Mouse (Mus musculus) heart, postnatal 25 days (tissue): ENCODE data around the gene Sf3a1. TPM values are rescaled to one million over a fixed set of nuclear protein-coding genes. Genes with fewer than 3 reads are reported as not detected.
A peak's percentile ranks its signal among the peaks of the same experiment; 100 is the strongest.
"Not testable (repeated sequence)": the region's sequence is repeated elsewhere in the genome, so short reads cannot be mapped to it uniquely, and the experiment has no call there.

Experiments
- DNase-seq: peaks from one replicate; pipeline ENCODE4 v3.0.0; 2022; ENCODE audit warnings: low spot score
- intact Hi-C: fragments of 180-260 bp; cut with DNase I; formaldehyde crosslinking; loops from one replicate; pipeline ENCODE4 v1.15.1; 2025
- total RNA-seq, 2 experiments: library from RNA; stranded (reverse); gene quantifications; 2 replicates each; pipeline ENCODE4 v1.2.3; 2021

Sf3a1 gene
- total RNA-seq, 2 experiments from 2014 or later = 40.0 to 43.9 TPM

GRCm38 (mm10) chr11:4182061-4182460, 21.9 kb downstream of the Sf3a1 start:
- intact Hi-C loops = loop anchor here (2.0 to 5.0 kb wide), 3 partner anchors 19 to 47 kb away; partner anchors contain the start of gene Rnf215
- no peak for DNase-seq

DNA sequence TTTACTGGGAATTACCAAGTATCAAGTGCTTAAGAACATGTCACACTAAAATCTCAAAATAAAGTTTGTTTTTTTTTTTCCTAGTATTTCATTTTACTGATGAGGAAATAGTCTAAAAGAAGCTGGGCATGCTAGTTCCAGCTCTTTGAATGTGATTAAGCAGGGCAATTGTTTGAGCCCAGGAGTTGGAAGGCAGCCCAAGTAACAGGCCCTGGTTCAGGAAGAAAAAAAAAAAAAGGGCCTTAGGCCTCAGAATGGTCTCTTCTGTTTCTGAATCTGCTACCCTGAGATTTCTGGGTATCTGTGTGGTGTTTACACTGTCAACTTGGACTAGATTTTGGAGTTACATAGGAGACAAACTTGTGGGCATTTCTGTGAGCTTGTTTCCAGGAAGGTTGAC, 23.4 kb downstream of the Sf3a1 start:
- intact Hi-C loops = loop anchor here (2.0 to 5.0 kb wide), 3 partner anchors 21 to 49 kb away; partner anchors contain the start of gene Rnf215
- DNase-seq = no peak

DNA sequence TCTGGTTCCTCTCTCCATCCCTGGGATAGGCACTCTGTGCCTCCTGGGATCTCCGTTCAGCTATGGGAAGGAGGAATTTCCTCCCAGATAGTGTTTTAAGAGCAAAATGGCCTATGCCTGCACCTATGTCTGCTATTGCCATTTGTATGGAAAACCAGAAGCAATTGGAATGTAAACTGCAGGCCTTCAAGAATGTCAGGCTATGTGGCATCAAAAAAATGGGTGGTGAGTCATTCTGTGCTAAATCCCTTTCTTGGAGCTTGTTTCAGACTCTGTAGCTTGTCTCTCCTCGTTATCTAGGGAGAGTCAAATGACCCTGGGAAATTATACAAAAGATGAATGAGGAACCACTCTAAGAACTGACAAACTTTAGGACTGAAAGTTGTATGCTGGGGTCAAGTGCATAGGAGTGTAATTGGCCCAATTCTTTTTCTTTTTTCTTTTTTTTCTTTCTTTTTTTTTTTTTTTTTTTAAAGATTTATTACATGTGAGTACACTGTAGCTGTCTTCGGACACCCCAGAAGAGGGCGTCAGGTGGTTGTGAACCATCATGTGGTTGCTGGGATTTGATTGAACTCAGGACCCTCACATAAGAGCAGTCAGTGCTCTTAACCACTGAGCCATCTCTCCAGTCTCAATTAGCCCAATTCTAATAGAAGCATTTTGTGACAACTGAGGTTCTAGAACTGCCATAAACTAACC, 24.3 kb downstream of the Sf3a1 start:
- no peak for DNase-seq
- intact Hi-C loops = loop anchor here (5.0 kb wide), 1 partner anchor 38 kb away; no protein-coding TSS in a partner anchor

GRCm38 (mm10) chr11:4185480-4185879, 25.3 kb downstream of the Sf3a1 start:
- DNase-seq, intact Hi-C loops: not testable (repeated sequence)

GRCm38 (mm10) chr11:4186486-4187317, 26.6 kb downstream of the Sf3a1 start, which contains the start of gene Tbc1d10a:
Gene Tbc1d10a (plus strand): TSS chr11:4186789.
- peak; percentile 98 for DNase-seq
- intact Hi-C loops = loop anchor here (2.0 kb wide), 1 partner anchor 16 kb away; no protein-coding TSS in a partner anchor

GRCm38 (mm10) chr11:4187318-4187700, 27.2 kb downstream of the Sf3a1 start:
- DNase-seq = no peak
- intact Hi-C loops = loop anchor here (2.0 kb wide), 1 partner anchor 15 kb away; no protein-coding TSS in a partner anchor

DNA sequence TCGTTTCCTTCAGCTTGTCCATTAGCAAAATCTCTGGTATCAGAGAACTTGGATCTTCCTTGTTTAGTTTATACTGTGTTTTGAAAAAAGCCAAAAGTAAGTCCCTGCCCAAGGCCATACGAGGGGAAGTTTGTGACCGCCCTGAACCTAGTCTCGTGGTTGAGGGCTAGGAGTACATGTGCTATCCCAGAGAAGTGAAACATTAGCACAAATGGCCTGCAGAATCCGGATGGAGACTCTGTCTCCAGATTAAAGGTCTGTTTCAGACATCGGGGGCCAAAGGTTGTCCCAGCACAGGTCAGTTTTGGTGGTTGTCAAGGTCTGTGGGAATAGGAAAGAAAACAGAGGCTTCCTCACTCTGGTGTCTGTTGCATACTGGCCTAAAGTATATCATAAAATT, 29.0 kb downstream of the Sf3a1 start:
- no peak for DNase-seq
- intact Hi-C loops = no loop called here

DNA sequence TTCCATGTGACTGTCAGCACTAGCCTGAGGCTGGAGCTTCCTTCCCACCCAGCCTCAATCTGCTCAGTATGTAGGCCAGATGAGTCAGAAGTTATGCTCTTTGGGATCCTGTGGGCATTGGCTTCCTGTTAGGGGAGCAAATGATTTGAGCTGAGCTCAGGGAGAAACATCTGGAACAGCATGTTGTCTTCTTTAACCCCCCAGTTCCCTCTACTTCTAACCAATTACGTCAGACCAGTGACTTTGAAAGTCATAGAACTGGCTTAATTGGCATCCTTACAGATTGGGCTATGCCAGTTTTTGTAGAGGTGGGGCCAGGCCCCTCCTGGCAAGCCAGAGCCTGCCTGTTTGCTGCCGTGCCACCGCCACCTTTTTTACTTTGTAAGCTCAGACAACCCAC, 30.5 kb downstream of the Sf3a1 start:
- DNase-seq = no peak
- intact Hi-C loops = loop anchor here (2.0 kb wide), 1 partner anchor 28 kb away; the partner anchor contains the start of gene Castor1

DNA sequence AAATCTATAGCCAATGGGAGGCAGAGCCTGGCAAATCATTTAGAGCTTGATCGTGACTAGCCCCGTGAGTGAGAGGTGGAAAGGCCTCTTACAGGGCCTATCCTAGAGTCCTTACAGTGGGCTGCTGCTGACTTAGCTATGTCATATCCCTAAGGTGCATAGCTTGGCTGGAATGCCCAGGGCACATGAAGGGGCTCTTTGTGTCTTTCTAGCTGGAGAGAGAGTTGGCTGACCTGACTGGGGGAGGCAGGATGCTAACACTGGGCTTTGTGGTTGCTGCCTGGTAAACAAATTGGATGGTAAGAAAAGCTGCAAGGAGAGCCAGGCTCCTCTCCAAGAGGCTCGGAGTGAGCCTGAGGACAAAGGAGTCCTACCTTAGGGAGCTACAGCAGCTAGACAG, 32.6 kb downstream of the Sf3a1 start:
- intact Hi-C loops = no loop called here
- DNase-seq = no peak

GRCm38 (mm10) chr11:4193420-4193819, 33.3 kb downstream of the Sf3a1 start:
- intact Hi-C loops = no loop called here
- DNase-seq = no peak

GRCm38 (mm10) chr11:4195597-4196031, 35.5 kb downstream of the Sf3a1 start:
- DNase-seq = no peak
- intact Hi-C loops = no loop called here

- intact Hi-C loops = no loop called here
- no peak for DNase-seq
Observed at GRCm38 (mm10) chr11:4196636-4197035, 36.5 kb downstream of the Sf3a1 start.

DNA sequence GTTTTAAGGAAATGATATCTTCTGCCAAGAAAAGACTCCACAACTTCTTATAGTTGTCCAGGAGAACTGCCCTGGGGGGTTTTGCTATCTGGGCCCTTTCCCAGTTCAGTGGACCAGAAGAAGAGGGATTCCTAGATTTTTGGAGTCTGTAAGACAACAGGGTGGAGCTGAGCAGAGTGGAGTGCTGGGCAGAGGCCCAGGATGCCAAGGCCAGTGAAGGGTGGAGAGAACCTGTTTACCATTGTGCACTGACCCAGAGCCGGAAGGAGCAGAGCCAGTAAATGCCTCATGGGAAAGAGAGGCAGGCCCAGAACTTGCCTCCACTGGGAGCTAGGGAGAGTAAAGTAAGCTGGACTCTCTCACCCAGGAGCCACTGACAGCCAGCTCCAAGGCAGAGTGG, 37.5 kb downstream of the Sf3a1 start:
- intact Hi-C loops = no loop called here
- no peak for DNase-seq

DNA sequence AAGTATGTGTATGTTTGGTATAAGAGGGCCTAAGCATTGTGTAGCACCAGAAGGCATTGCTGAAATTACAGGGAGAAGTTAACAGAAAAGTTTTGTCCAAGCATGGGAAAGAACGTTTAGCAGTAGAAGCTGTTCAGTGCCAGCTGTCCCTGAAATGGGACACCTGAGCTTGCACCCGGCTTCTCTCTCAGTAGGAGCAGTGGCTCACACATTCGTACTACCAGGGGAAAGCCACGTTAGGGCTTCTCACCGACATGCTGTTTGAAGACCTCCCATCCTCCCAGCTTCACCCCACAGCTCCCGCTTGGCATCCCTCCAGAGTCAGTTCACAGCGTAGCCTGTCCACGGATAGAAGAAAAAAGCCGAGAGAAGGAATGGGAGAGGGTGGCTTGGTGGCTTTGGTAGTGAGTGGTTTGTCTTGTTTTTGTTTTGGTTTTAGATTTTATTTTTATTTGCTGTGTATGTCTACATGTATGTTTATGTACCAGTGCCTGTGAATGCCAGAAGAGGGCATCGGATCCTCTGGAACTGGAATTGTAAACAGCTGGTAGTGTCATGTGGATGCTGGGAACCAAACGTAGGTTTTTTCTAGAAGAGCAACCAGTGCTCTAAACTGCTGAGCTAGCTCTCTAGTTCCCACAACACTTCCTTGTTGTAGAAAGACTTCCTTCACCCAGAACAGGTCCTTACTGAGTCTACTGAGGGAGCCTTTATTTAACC, 42.0 kb downstream of the Sf3a1 start:
- no peak for DNase-seq
- intact Hi-C loops = loop anchor here (2.0 kb wide), 1 partner anchor 15 kb away; the partner anchor contains the start of gene Tbc1d10a

GRCm38 (mm10) chr11:4202995-4203704, 43.0 kb downstream of the Sf3a1 start:
- no peak for DNase-seq

GRCm38 (mm10) chr11:4203705-4204074, 43.5 kb downstream of the Sf3a1 start:
- intact Hi-C loops = loop anchor here (2.0 kb wide), 1 partner anchor 17 kb away; the partner anchor contains the start of gene Tbc1d10a
- peak; percentile 85 for DNase-seq

More at GRCm38 (mm10) chr11:4202995-4203704, 43.0 kb downstream of the Sf3a1 start:
- intact Hi-C loops = loop anchor here (2.0 kb wide), 1 partner anchor 16 kb away; the partner anchor contains the start of gene Tbc1d10a

DNA sequence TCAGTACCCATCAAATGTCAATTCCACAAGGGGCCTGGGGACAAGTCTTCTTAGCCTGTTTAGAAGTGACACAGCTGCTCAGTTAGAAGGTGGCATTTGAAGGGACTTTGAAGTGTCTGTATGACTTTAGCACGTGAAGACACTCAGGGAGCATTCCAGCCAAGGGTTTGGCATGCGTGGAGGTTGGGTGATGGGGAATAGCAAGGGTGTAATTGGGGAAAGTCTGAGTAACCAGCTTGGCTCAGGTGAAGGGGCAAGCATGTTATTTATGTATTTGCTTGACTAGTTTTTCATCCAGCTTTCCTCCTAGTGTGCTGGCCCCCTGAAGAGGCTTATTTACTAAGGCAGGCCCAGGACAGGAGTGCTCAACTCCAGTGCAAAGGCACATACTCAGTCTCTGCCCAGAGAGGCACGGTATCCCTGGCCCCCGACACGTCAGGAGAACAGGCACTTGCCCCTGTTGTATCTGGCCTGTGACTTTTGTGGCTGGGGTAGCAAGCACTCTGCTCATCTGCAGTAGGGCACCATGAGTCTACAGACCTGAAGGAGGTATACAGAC, 45.0 kb downstream of the Sf3a1 start:
- intact Hi-C loops = no loop called here
- no peak for DNase-seq

GRCm38 (mm10) chr11:4205951-4206350, 45.8 kb downstream of the Sf3a1 start:
- DNase-seq = no peak
- intact Hi-C loops = no loop called here

- DNase-seq = no peak
- intact Hi-C loops = no loop called here
Observed at GRCm38 (mm10) chr11:4206563-4206962, 46.4 kb downstream of the Sf3a1 start.
